Mouse (Mus musculus) liver, adult 2 months (tissue): ENCODE results near the gene Pknox2.

ENCODE experiments used
- CTCF ChIP-seq: fragments of 200-500 bp; IDR thresholded peaks from 2 replicates; pipeline ENCODE4 v1.5.1; 2011; ENCODE audit warnings: low read depth, low read length, control low read depth
- POLR2A ChIP-seq: fragments of 200-500 bp; IDR thresholded peaks from 2 replicates; pipeline ENCODE4 v1.6.1; 2011; ENCODE audit warnings: low read length, control low read depth; ENCODE audit not compliant: insufficient read depth; ENCODE audit errors: extremely low read depth

DNA sequence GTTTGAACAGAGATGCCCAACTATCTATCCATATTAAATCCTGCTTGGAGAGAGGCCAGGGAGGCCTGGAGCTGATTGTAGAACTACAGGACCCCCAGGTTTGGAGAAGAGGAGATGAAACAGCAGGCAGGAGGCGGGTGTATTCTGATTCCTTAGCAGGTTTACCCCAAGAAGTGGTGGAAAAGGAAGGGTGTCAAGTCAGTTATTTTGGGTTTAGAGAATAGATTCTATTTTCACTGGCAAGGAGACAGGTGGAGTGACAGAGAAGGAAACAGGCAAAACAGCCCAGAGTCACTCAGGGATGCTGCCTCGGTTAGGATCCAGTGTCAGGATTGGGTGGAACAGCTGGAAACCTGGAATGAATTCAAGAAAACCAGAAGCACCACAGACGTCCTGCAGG is 263.6 kb downstream of the Pknox2 start:
- TF ChIP-seq POLR2A (no peak), CTCF (no peak)
